Mouse (Mus musculus) heart, embryonic 11.5 days (tissue): ENCODE measurements around the gene Vps9d1. TPM values are rescaled to one million over a fixed set of nuclear protein-coding genes. Genes with fewer than 3 reads are reported as not detected.

ENCODE experiments used
- ATAC-seq: fragments of 200-750 bp; cut with Nextera tagmentation; replicated peaks from 2 replicates; pipeline ENCODE4 v1.8.0; 2017; ENCODE audit warnings: moderate library complexity; ENCODE audit not compliant: insufficient number of reproducible peaks, low FRiP score, low TSS enrichment
- H3K27ac ChIP-seq: fragments of 300-500 bp; sonication (generic); 2 replicates; pipeline ENCODE4 v1.5.1; 2014; ENCODE audit warnings: mild to moderate bottlenecking, low read depth, low read length
- H3K27me3 ChIP-seq: fragments of 300-500 bp; sonication (generic); 2 replicates; pipeline ENCODE4 v1.6.1; 2014; ENCODE audit warnings: mild to moderate bottlenecking, low read length, mixed read lengths; ENCODE audit not compliant: control insufficient read depth, insufficient read depth
- H3K36me3 ChIP-seq: fragments of 300-500 bp; sonication (generic); 2 replicates; pipeline ENCODE4 v1.6.1; 2014; ENCODE audit warnings: mild to moderate bottlenecking, low read length, moderate library complexity, mixed read lengths; ENCODE audit not compliant: control insufficient read depth, insufficient read depth
- H3K4me1 ChIP-seq: fragments of 300-500 bp; sonication (generic); 2 replicates; pipeline ENCODE4 v1.6.1; 2014; ENCODE audit warnings: low read length; ENCODE audit not compliant: control insufficient read depth, insufficient read depth
- H3K4me2 ChIP-seq: fragments of 300-500 bp; sonication (generic); 2 replicates; pipeline ENCODE4 v1.6.1; 2014; ENCODE audit warnings: mild to moderate bottlenecking, moderate library complexity
- H3K4me3 ChIP-seq: fragments of 300-500 bp; sonication (generic); 2 replicates; pipeline ENCODE4 v1.5.1; 2014; ENCODE audit warnings: low read depth, low read length
- H3K9ac ChIP-seq: fragments of 300-500 bp; sonication (generic); 2 replicates; pipeline ENCODE4 v1.6.1; 2014; ENCODE audit warnings: mild to moderate bottlenecking, low read depth, low read length, moderate library complexity
- H3K9me3 ChIP-seq: fragments of 300-500 bp; sonication (generic); replicated peaks from 2 replicates; pipeline ENCODE4 v1.6.1; 2016; ENCODE audit warnings: low read length; ENCODE audit not compliant: control insufficient read depth
- WGBS: fragments of 180-500 bp; shearing (Covaris S2); extraction: QIAGEN DNeasy Blood & Tissue Kit; methylation state at CpG from one replicate; pipeline ENCODE4 v1.1.7; 2014; ENCODE audit not compliant: insufficient replicate concordance; 5-methylcytosine and 5-hydroxymethylcytosine counted together
- polyA plus RNA-seq: library from polyadenylated mRNA; unstranded; fragments of >200 nt; fragmentation: Nextera tagmentation; extraction: Ambion mirVana; gene quantifications from 2 replicates; pipeline ENCODE4 v1.2.1, GENCODE M21; 2014

Vps9d1 gene
- polyA plus RNA-seq, 1 experiment from 2014 or later, result 16.8 TPM

GRCm38 (mm10) chr8:123250940-123251339 lies 3.2 kb downstream of the Vps9d1 start:
- 86% methylated on average over 5 of the region's 5 CpGs for WGBS
- H3K9ac ChIP-seq, result no peak overlapping the region

GRCm38 (mm10) chr8:123248596-123248995 lies 5.6 kb downstream of the Vps9d1 start:
- WGBS, result 93% methylated on average over 8 of the region's 8 CpGs
- no peaks in the 10 kb centered on the region for H3K9me3 ChIP-seq
- no peak overlapping the region for H3K9ac ChIP-seq
- peaks cover 11% of the 10 kb centered on the region for H3K4me1 ChIP-seq
- no peak overlapping the region for H3K4me2 ChIP-seq
- no peak overlapping the region for H3K27ac ChIP-seq
- H3K36me3 ChIP-seq, result peaks cover 42% of the 10 kb centered on the region
- no peak overlapping the region for H3K4me3 ChIP-seq
- no peaks in the 10 kb centered on the region for H3K27me3 ChIP-seq
- no peak for ATAC-seq

More at GRCm38 (mm10) chr8:123250940-123251339, 3.2 kb downstream of the Vps9d1 start:
- peaks cover 24% of the 10 kb centered on the region for H3K4me1 ChIP-seq
- H3K9me3 ChIP-seq, result no peaks in the 10 kb centered on the region
- H3K36me3 ChIP-seq, result peaks cover 27% of the 10 kb centered on the region
- H3K4me3 ChIP-seq, result no peak overlapping the region
- ATAC-seq, result no peak
- no peaks in the 10 kb centered on the region for H3K27me3 ChIP-seq
- H3K27ac ChIP-seq, result no peak overlapping the region
- H3K4me2 ChIP-seq, result no peak overlapping the region

- Histone ChIP-seq H3K4me2 (no peak overlapping the region), H3K9ac (no peak overlapping the region), H3K4me3 (no peak overlapping the region), H3K36me3 (peaks cover 42% of the 10 kb centered on the region), H3K27ac (no peak overlapping the region), H3K27me3 (no peaks in the 10 kb centered on the region), H3K4me1 (peaks cover 5% of the 10 kb centered on the region), H3K9me3 (no peaks in the 10 kb centered on the region)
- ATAC-seq, result no peak
- WGBS, result 92% methylated on average over 6 of the region's 6 CpGs
Measured at GRCm38 (mm10) chr8:123247748-123248147, 6.4 kb downstream of the Vps9d1 start.

- ATAC-seq, result no peak
- no peaks in the 10 kb centered on the region for H3K9me3 ChIP-seq
Measured at GRCm38 (mm10) chr8:123245543-123245942, 8.6 kb downstream of the Vps9d1 start.

GRCm38 (mm10) chr8:123244382-123244781 lies 9.8 kb downstream of the Vps9d1 start:
- H3K4me3 ChIP-seq, result no peak overlapping the region
- no peak overlapping the region for H3K4me2 ChIP-seq
- no peaks in the 10 kb centered on the region for H3K4me1 ChIP-seq
- no peak for ATAC-seq
- H3K27ac ChIP-seq, result no peak overlapping the region
- H3K9ac ChIP-seq, result no peak overlapping the region
- 85% methylated on average over 4 of the region's 4 CpGs for WGBS
- no peaks in the 10 kb centered on the region for H3K9me3 ChIP-seq
- no peaks in the 10 kb centered on the region for H3K27me3 ChIP-seq
- H3K36me3 ChIP-seq, result peaks cover 33% of the 10 kb centered on the region

More at GRCm38 (mm10) chr8:123245543-123245942, 8.6 kb downstream of the Vps9d1 start:
- no peaks in the 10 kb centered on the region for H3K4me1 ChIP-seq
- H3K27ac ChIP-seq, result no peak overlapping the region
- H3K4me2 ChIP-seq, result no peak overlapping the region
- H3K27me3 ChIP-seq, result no peaks in the 10 kb centered on the region
- H3K9ac ChIP-seq, result no peak overlapping the region
- WGBS, result 87% methylated on average over 12 of the region's 12 CpGs
- no peak overlapping the region for H3K4me3 ChIP-seq
- peaks cover 39% of the 10 kb centered on the region for H3K36me3 ChIP-seq

GRCm38 (mm10) chr8:123243053-123243452 lies 11.1 kb downstream of the Vps9d1 start:
- Histone ChIP-seq H3K4me1 (no peaks in the 10 kb centered on the region), H3K27ac (no peak overlapping the region), H3K36me3 (peaks cover 25% of the 10 kb centered on the region), H3K4me3 (no peak overlapping the region), H3K27me3 (no peaks in the 10 kb centered on the region), H3K9me3 (no peaks in the 10 kb centered on the region), H3K9ac (no peak overlapping the region), H3K4me2 (no peak overlapping the region)
- no peak for ATAC-seq
- 63% methylated on average over 11 of the region's 11 CpGs for WGBS

GRCm38 (mm10) chr8:123242107-123242923 lies 11.8 kb downstream of the Vps9d1 start:
- Histone ChIP-seq H3K4me1 (no peaks in the 10 kb centered on the region), H3K27ac (no peak overlapping the region), H3K9ac (no peak overlapping the region), H3K36me3 (peaks cover 21% of the 10 kb centered on the region), H3K9me3 (no peaks in the 10 kb centered on the region), H3K4me2 (no peak overlapping the region), H3K4me3 (no peak overlapping the region), H3K27me3 (no peaks in the 10 kb centered on the region)
- 78% methylated on average over 7 of the region's 7 CpGs for WGBS
- no peak for ATAC-seq

GRCm38 (mm10) chr8:123239398-123239797 lies 14.8 kb downstream of the Vps9d1 start:
- Histone ChIP-seq H3K4me3 (no peak overlapping the region), H3K4me2 (no peak overlapping the region), H3K27ac (no peak overlapping the region), H3K4me1 (peaks cover 7% of the 10 kb centered on the region; the same call in 1 of the 2 replicates), H3K27me3 (peaks cover 17% of the 10 kb centered on the region), H3K36me3 (peaks cover 5% of the 10 kb centered on the region), H3K9ac (no peak overlapping the region), H3K9me3 (no peaks in the 10 kb centered on the region)
- 88% methylated on average over 10 of the region's 10 CpGs for WGBS
- ATAC-seq, result no peak
